Mouse (Mus musculus) hindbrain, embryonic 16.5 days (tissue): ENCODE measurements around the gene Vwa2. TPM values are rescaled to one million over a fixed set of nuclear protein-coding genes. Genes with fewer than 3 reads are reported as not detected.

Source experiments
- ATAC-seq: fragments of 200-750 bp; cut with Nextera tagmentation; 2 replicates; pipeline ENCODE4 v1.8.0; 2017; ENCODE audit warnings: moderate TSS enrichment, moderate library complexity
- H3K27ac ChIP-seq: fragments of 300-500 bp; sonication (generic); 2 replicates; pipeline ENCODE4 v1.5.1; 2014; ENCODE audit warnings: low read depth, mild to moderate bottlenecking, control low read depth, low read length, moderate library complexity
- H3K27me3 ChIP-seq: fragments of 300-500 bp; sonication (generic); replicated peaks from 2 replicates; pipeline ENCODE4 v1.6.1; 2014; ENCODE audit warnings: low read length; ENCODE audit not compliant: control insufficient read depth, insufficient read depth
- H3K36me3 ChIP-seq: fragments of 300-500 bp; sonication (generic); 2 replicates; pipeline ENCODE4 v1.6.1; 2014; ENCODE audit warnings: mild to moderate bottlenecking, low read length, moderate library complexity, mixed read lengths; ENCODE audit not compliant: control insufficient read depth, insufficient read depth
- H3K4me1 ChIP-seq: fragments of 300-500 bp; sonication (generic); 2 replicates; pipeline ENCODE4 v1.6.1; 2014; ENCODE audit warnings: low read depth, low read length; ENCODE audit not compliant: control insufficient read depth, insufficient read depth
- H3K4me2 ChIP-seq: fragments of 300-500 bp; sonication (generic); 2 replicates; pipeline ENCODE4 v1.6.1; 2014; ENCODE audit warnings: mild to moderate bottlenecking, low read length, control low read depth, moderate library complexity
- H3K4me3 ChIP-seq: fragments of 300-500 bp; sonication (generic); 2 replicates; pipeline ENCODE4 v1.5.1; 2014; ENCODE audit warnings: mild to moderate bottlenecking, low read length, control low read depth, moderate library complexity
- H3K9ac ChIP-seq: fragments of 300-500 bp; sonication (generic); 2 replicates; pipeline ENCODE4 v1.6.1; 2014; ENCODE audit warnings: low read depth, mild to moderate bottlenecking, control low read depth, low read length, moderate library complexity
- H3K9me3 ChIP-seq: fragments of 300-500 bp; sonication (generic); 2 replicates; pipeline ENCODE4 v1.6.1; 2014; ENCODE audit warnings: mild to moderate bottlenecking, low read length, moderate library complexity; ENCODE audit not compliant: control insufficient read depth
- WGBS: fragments of 180-500 bp; shearing (Covaris S2); extraction: QIAGEN DNeasy Blood & Tissue Kit; methylation state at CpG from one replicate; pipeline ENCODE4 v1.1.7; 2014; 5-methylcytosine and 5-hydroxymethylcytosine counted together
- polyA plus RNA-seq: library from polyadenylated mRNA; unstranded; fragments of >200 nt; fragmentation: Nextera tagmentation; extraction: Ambion mirVana; gene quantifications from 2 replicates; pipeline ENCODE4 v1.2.1, GENCODE M21; 2015

The Vwa2 gene
- polyA plus RNA-seq, 1 experiment from 2014 or later, result 0.75 TPM

DNA sequence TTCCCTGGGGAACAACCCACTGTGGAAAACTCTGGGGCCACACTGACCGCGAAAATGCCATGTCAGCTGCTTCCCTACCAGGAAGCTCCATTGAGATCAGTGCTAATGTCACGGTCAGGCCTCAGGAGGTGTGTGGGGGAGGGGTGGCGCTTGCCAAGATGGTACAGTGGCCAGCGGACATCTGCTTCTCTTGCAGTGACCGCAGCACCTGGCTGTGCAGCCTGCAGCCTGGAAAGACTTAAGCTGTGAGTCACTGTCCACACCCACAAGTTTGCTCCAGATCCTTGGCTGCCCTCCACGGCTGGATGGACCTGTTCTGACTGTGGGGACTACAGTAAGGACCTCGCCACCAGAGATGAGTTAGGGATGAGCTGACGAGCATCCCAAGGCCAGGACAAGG, 65.8 kb downstream of the Vwa2 start:
- H3K9ac ChIP-seq, result no peak overlapping the region
- 74% methylated on average over 9 of the region's 9 CpGs for WGBS
- H3K9me3 ChIP-seq, result no peaks in the 10 kb centered on the region
- no peak for ATAC-seq
- H3K4me1 ChIP-seq, result no peaks in the 10 kb centered on the region
- H3K36me3 ChIP-seq, result no peaks in the 10 kb centered on the region
- H3K27ac ChIP-seq, result no peak overlapping the region
- no peaks in the 10 kb centered on the region for H3K27me3 ChIP-seq
- H3K4me3 ChIP-seq, result no peak overlapping the region
- no peak overlapping the region for H3K4me2 ChIP-seq

DNA sequence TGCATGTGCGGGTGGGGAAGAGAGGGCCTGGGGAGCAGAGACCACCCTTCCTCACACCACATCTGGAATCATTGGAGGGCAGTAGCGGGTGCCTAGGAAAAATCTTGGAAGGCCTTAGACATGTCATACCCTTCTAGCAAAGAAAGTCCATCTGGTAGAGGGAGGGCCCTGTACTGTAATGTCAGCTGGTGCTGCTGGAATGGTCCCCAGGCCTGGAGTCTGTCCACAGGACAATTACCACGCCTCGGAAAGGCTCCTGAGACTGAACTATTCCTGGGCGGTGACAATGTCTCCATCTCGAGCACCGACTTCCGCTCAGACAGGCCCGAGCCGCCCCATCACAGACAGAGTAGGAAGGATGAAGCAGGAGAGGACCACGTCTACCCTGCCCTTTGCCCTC, 66.5 kb downstream of the Vwa2 start:
- Histone ChIP-seq H3K4me2 (no peak overlapping the region), H3K9me3 (no peaks in the 10 kb centered on the region), H3K27me3 (no peaks in the 10 kb centered on the region), H3K27ac (no peak overlapping the region), H3K4me3 (no peak overlapping the region), H3K4me1 (no peaks in the 10 kb centered on the region), H3K36me3 (no peaks in the 10 kb centered on the region), H3K9ac (no peak overlapping the region)
- no peak for ATAC-seq
- WGBS, result 88% methylated on average over 11 of the region's 11 CpGs

DNA sequence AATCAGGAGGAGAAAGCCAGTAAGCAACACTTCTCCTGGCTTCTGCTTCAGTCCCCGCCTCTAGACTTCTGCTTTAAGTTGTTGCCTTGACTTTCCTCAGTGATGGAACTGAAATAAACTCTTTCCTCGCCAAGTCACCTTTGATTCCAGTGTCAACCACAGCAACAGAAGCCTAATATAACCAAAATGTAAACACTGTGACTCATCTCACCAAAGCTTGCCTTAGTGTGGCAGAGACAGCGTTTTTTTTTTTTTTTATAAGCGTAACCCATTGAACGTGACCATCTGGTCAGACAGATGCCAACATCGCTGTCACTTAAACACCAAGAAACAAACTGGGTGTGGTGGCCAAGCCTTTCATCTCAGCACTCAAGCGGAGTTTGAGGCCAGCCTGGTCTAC, 68.2 kb downstream of the Vwa2 start:
- Histone ChIP-seq H3K9ac (no peak overlapping the region), H3K4me3 (no peak overlapping the region), H3K27me3 (no peaks in the 10 kb centered on the region), H3K4me2 (no peak overlapping the region), H3K36me3 (no peaks in the 10 kb centered on the region), H3K9me3 (no peaks in the 10 kb centered on the region), H3K27ac (no peak overlapping the region), H3K4me1 (no peaks in the 10 kb centered on the region)
- ATAC-seq, result no peak
- WGBS, result 86% methylated on average over 7 of the region's 7 CpGs

DNA sequence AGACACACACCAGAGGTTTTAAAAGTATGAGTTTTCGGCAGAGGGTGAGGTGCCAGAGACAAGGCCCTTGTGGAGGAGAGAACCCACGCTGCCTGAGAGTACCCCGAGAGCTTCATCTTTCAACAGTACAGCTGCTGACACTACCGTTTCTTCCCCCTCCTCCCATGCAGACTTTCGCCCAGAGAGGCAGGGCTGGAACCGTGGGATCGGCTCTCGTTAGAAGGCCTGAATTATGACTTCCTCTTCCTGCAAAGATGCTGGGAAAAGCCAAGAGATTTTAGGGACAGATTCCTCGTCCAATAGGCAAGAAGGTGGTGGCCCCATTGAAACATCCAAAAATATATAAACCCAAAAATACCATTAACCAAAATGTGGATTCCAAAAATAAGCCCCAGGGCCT, 70.2 kb downstream of the Vwa2 start:
- Histone ChIP-seq H3K4me1 (no peaks in the 10 kb centered on the region), H3K4me3 (no peak overlapping the region), H3K36me3 (no peaks in the 10 kb centered on the region), H3K4me2 (no peak overlapping the region), H3K27ac (no peak overlapping the region), H3K9ac (no peak overlapping the region), H3K9me3 (no peaks in the 10 kb centered on the region), H3K27me3 (no peaks in the 10 kb centered on the region)
- WGBS, result 86% methylated on average over 9 of the region's 9 CpGs
- ATAC-seq, result no peak

DNA sequence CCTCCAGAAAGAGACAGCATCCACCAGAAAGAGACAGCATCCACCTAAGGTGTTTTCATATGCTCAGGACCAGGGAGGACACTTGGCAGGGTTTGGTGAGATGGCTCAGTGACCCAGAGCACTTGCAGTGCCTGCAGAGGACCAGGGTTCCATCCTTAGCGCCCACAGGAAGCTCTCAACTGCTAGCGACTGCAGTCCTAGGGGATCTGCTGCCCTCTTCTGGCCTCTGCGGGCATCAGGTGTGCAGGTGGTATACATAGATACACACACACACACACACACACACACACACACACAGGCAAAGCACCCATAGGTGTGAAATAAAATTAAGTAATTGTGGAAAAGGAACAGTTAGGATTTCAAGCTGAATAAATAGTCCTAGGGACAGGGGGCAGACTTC, 70.8 kb downstream of the Vwa2 start:
- H3K4me2 ChIP-seq, result no peak overlapping the region
- H3K9ac ChIP-seq, result no peak overlapping the region
- H3K9me3 ChIP-seq, result no peaks in the 10 kb centered on the region
- no peak for ATAC-seq
- 95% methylated on average over 3 of the region's 3 CpGs for WGBS
- no peak overlapping the region for H3K27ac ChIP-seq
- no peak overlapping the region for H3K4me3 ChIP-seq
- H3K4me1 ChIP-seq, result no peaks in the 10 kb centered on the region
- H3K27me3 ChIP-seq, result no peaks in the 10 kb centered on the region
- H3K36me3 ChIP-seq, result no peaks in the 10 kb centered on the region

DNA sequence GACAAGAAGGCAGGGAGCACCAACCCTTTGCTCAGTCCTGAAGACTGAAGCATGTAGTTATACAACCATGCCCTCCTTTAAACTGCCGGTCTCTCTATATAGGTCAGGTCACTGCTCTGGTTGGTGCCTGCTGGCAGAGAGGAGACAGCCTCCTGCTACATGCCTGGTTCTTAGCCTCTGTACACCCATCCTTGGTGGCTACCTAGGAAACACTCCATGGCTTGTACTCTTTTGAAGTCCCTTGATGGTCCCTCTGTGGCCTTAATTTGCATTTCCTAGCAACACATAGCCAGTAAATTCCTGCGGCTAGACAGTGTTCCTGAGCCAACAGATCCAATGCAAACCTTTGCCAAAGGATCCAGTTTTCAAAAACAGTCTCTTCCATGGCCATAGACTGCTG, 71.6 kb downstream of the Vwa2 start:
- Histone ChIP-seq H3K27me3 (no peaks in the 10 kb centered on the region), H3K9me3 (no peaks in the 10 kb centered on the region), H3K4me3 (no peak overlapping the region), H3K4me1 (no peaks in the 10 kb centered on the region), H3K36me3 (no peaks in the 10 kb centered on the region), H3K27ac (no peak overlapping the region), H3K4me2 (no peak overlapping the region), H3K9ac (no peak overlapping the region)
- ATAC-seq, result peak; percentile 72; the same call in 1 of the 2 replicates
- WGBS, result 64% methylated on average over 2 of the region's 2 CpGs

DNA sequence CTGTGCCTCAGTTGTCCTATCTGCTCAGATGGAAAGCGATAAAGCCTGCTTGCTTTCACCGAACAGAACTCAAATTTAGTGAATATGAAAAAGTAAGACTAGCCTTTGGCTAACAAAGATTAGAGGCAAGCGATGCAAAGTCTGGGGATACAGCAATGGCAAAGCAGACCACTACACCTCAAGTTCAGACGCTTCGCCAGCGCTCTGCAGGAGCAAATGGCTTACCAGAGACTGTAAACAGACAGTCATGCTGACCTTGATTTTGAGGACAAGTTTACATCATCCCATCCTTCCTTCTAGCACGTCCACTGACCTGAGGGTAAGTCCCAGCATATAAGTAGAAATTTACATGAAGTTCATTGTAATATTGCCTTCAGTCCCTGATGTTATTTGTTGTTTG, 72.2 kb downstream of the Vwa2 start:
- ATAC-seq, result no peak
- no peaks in the 10 kb centered on the region for H3K36me3 ChIP-seq
- no peak overlapping the region for H3K27ac ChIP-seq
- no peaks in the 10 kb centered on the region for H3K4me1 ChIP-seq
- H3K27me3 ChIP-seq, result no peaks in the 10 kb centered on the region
- 97% methylated on average over 7 of the region's 7 CpGs for WGBS
- H3K4me2 ChIP-seq, result no peak overlapping the region
- H3K4me3 ChIP-seq, result no peak overlapping the region
- no peak overlapping the region for H3K9ac ChIP-seq
- no peaks in the 10 kb centered on the region for H3K9me3 ChIP-seq

DNA sequence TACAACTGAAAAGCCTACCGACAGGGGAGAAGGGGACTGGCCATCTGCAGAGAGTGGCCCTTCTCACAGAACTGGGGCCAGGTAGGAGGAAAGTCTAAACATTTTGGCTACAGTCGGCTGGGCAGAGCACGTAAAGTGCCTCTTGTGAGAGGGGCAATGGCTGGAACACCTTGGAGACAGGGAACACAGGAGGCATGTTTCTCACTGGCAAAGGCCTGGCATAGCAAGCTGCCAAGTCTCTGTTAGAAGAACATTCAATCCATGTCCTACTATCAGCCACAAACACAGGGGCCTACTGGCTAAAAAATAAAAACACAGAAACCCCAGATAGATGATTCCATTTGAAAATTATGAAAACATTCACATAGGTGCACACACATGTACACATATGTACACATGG, 72.7 kb downstream of the Vwa2 start:
- Histone ChIP-seq H3K27ac (no peak overlapping the region), H3K27me3 (no peaks in the 10 kb centered on the region), H3K4me3 (no peak overlapping the region), H3K4me1 (no peaks in the 10 kb centered on the region), H3K9me3 (no peaks in the 10 kb centered on the region), H3K9ac (no peak overlapping the region), H3K4me2 (no peak overlapping the region), H3K36me3 (no peaks in the 10 kb centered on the region)
- 82% methylated on average over 3 of the region's 3 CpGs for WGBS
- ATAC-seq, result no peak

DNA sequence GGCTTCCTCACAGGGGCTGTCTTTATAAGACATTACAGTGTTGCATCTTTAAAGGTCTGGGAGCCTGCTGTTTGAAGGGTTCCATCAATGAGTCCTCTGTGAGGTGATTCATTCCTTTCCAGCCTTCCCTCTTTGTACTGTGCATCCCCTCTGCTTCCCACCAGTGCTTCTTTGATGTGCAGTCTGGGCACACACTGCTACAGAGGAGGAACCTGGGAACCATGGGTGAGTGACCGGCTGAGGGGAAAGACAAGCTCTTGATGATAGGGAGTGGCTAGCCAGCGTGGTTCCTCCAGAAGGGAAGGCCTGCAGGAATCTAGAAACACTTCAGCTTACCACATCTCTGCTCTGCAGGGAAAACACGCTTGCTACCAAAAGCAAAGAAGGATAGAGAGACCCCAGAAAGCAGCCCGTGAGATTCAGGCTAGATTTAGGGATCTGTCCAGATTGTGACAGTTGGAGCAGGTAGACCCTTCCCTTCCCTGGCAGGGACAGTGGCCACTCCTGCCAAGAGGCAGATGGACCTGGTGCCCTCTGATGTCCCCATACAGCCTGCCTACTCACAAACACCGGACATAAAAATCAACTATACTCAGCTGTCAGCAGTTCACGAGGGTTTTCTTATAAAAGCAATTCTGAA, 74.0 kb downstream of the Vwa2 start:
- no peaks in the 10 kb centered on the region for H3K36me3 ChIP-seq
- H3K4me1 ChIP-seq, result no peaks in the 10 kb centered on the region; the same call in 1 of the 2 replicates
- H3K4me3 ChIP-seq, result no peak overlapping the region
- ATAC-seq, result no peak
- WGBS, result 57% methylated on average over 6 of the region's 6 CpGs
- no peak overlapping the region for H3K4me2 ChIP-seq
- no peaks in the 10 kb centered on the region for H3K9me3 ChIP-seq
- no peak overlapping the region for H3K9ac ChIP-seq
- H3K27me3 ChIP-seq, result no peaks in the 10 kb centered on the region
- H3K27ac ChIP-seq, result no peak overlapping the region

DNA sequence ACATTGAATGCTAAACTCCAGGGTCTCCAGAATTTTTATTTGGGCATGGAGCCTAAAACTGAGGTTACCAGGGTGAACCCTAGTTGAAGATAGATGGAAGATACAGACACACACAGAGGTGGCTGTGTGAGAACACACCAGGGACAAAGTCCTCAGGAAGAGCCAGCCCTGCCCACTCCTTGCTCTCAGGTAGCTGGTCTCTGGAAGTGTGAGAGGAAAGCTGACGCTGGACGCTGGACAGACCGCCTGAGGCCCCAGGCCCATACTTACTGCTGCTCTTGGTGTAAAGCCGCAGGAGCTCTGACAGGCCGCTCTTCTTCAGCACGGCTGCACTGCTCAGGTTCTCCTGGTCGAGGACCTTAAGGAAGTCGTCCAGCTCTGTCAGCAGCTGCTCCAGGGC, 75.8 kb downstream of the Vwa2 start:
- H3K4me1 ChIP-seq, result no peaks in the 10 kb centered on the region; the same call in 1 of the 2 replicates
- H3K9ac ChIP-seq, result 0 out of 2 replicates have a peak overlapping the region, but pooled peaks have one; percentile 13
- no peak overlapping the region for H3K4me2 ChIP-seq
- no peaks in the 10 kb centered on the region for H3K36me3 ChIP-seq
- no peak overlapping the region for H3K4me3 ChIP-seq
- no peak overlapping the region for H3K27ac ChIP-seq
- no peaks in the 10 kb centered on the region for H3K27me3 ChIP-seq
- no peaks in the 10 kb centered on the region for H3K9me3 ChIP-seq
- no peak for ATAC-seq
- WGBS, result 79% methylated on average over 8 of the region's 8 CpGs
